Mouse (Mus musculus) myocyte (in vitro differentiated cells): ENCODE measurements around the gene Olfr1037. TPM values are rescaled to one million over a fixed set of nuclear protein-coding genes. Genes with fewer than 3 reads are reported as not detected.
"Not testable (repeated sequence)": the region's sequence is repeated elsewhere in the genome, so short reads cannot be mapped to it uniquely, and the experiment has no call there.

Experiments used
- H3K27me3 ChIP-seq: one replicate; pipeline ENCODE4 v1.6.1; 2011; ENCODE audit not compliant: control insufficient read depth, insufficient read depth, insufficient read length
- H3K36me3 ChIP-seq: one replicate; pipeline ENCODE4 v1.6.1; 2011; ENCODE audit not compliant: control insufficient read depth, insufficient read depth
- H3K4me2 ChIP-seq: one replicate; pipeline ENCODE4 v1.6.1; 2011; ENCODE audit warnings: low read depth, control low read depth
- H3K4me3 ChIP-seq: one replicate; pipeline ENCODE4 v1.5.1; 2011; ENCODE audit warnings: mild to moderate bottlenecking, control low read depth, moderate library complexity
- H3K79me2 ChIP-seq: one replicate; pipeline ENCODE4 v1.6.1; 2011; ENCODE audit not compliant: control insufficient read depth, insufficient read depth
- H3ac ChIP-seq: one replicate; pipeline ENCODE4 v1.6.1; 2011; ENCODE audit not compliant: control insufficient read depth, insufficient read length
- CEBPB ChIP-seq: IDR thresholded peaks from 2 replicates; pipeline ENCODE4 v1.6.1; 2011; ENCODE audit warnings: mild to moderate bottlenecking, moderate library complexity; ENCODE audit not compliant: poor library complexity, insufficient read depth, severe bottlenecking
- E2F4 ChIP-seq: IDR thresholded peaks from one replicate; pipeline ENCODE4 v1.6.1; 2011; ENCODE audit warnings: mild to moderate bottlenecking, control low read depth, moderate library complexity; ENCODE audit not compliant: insufficient read depth
- MAX ChIP-seq: IDR thresholded peaks from one replicate; pipeline ENCODE4 v1.6.1; 2011; ENCODE audit warnings: low read depth, mild to moderate bottlenecking, control low read depth
- MYOD1 ChIP-seq, 3 experiments: IDR thresholded peaks; one replicate each; pipeline ENCODE4 v1.6.1; 2011; ENCODE audit warnings: control low read depth in 2 of 3, low read depth in 2 of 3, mild to moderate bottlenecking in 2 of 3, moderate library complexity in 1 of 3; ENCODE audit not compliant: insufficient read length in 2 of 3, control insufficient read depth in 1 of 3
- MYOG ChIP-seq, 3 experiments: IDR thresholded peaks; one replicate each; pipeline ENCODE4 v1.6.1; 2011; ENCODE audit warnings: control low read depth in 2 of 3, low read depth in 2 of 3, mild to moderate bottlenecking in 2 of 3; ENCODE audit not compliant: insufficient read length in 2 of 3, control insufficient read depth in 1 of 3, insufficient read depth in 1 of 3
- POLR2A ChIP-seq: IDR thresholded peaks from one replicate; pipeline ENCODE4 v1.6.1; 2011; ENCODE audit warnings: low read depth, mild to moderate bottlenecking, control low read depth, moderate library complexity; ENCODE audit not compliant: insufficient read length
- POLR2AphosphoS2 ChIP-seq: IDR thresholded peaks from one replicate; pipeline ENCODE4 v1.6.1; 2011; ENCODE audit warnings: low read depth, control low read depth; ENCODE audit not compliant: insufficient read length
- REST ChIP-seq: IDR thresholded peaks from one replicate; pipeline ENCODE4 v1.6.1; 2011; ENCODE audit warnings: mild to moderate bottlenecking, control low read depth, moderate library complexity; ENCODE audit not compliant: insufficient read depth, insufficient read length
- SRF ChIP-seq: IDR thresholded peaks from one replicate; pipeline ENCODE4 v1.6.1; 2011; ENCODE audit warnings: low read depth; ENCODE audit not compliant: control insufficient read depth, insufficient read length
- TCF12 ChIP-seq: IDR thresholded peaks from one replicate; pipeline ENCODE4 v1.6.1; 2011; ENCODE audit warnings: mild to moderate bottlenecking, control low read depth; ENCODE audit not compliant: poor library complexity, insufficient read depth, severe bottlenecking
- TCF3 ChIP-seq: IDR thresholded peaks from one replicate; pipeline ENCODE4 v1.6.1; 2011; ENCODE audit warnings: low read depth, control low read depth; ENCODE audit not compliant: insufficient read length
- USF1 ChIP-seq: IDR thresholded peaks from one replicate; pipeline ENCODE4 v1.6.1; 2011; ENCODE audit warnings: low read depth, mild to moderate bottlenecking, control low read depth, moderate library complexity
- polyA plus RNA-seq: library from polyadenylated mRNA; unstranded; fragments of >200 nt; fragmentation: generic; extraction: Trizol; gene quantifications from one replicate; pipeline ENCODE4 v1.2.1, GENCODE M21; 2012; ENCODE audit warnings: missing spikeins

The Olfr1037 gene
- polyA plus RNA-seq = not detected

DNA sequence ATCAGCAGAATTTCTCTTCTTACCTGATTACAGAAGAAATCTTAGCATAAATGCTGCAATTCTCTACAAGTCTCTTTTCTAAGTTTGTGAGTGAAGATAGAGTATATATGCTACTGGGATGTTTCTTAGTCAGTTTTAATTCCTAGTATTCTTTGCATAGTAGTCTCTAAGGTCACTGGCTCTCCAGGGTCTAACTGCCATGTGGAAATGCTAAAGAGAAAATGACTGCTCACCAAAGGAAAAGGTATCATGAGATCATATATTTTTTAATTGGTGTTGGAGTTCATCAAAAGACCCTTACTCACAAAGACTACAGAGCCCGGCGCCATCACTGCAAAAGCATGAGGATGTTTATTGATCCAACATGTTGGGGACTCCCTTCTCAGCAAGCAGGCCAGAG, at the start of gene Olfr1037:
Olfr1037 (minus strand) TSS at position 101 of the 400 bp plus-strand sequence.
- no peak within 1 kb of the TSS for H3K4me2 ChIP-seq
- no peaks in the 10 kb centered on the region for H3K27me3 ChIP-seq
- TF ChIP-seq SRF = no peak
- TF ChIP-seq CEBPB = no peak
- TF ChIP-seq TCF3 = no peak
- no peak for TF ChIP-seq POLR2AphosphoS2
- TF ChIP-seq E2F4 = no peak
- no peak for TF ChIP-seq POLR2A
- TF ChIP-seq MAX = no peak
- no peak for TF ChIP-seq TCF12
- TF ChIP-seq REST = no peak
- TF ChIP-seq MYOG (IDR thresholded peaks at IDR 0.05; ENCODE audit: control insufficient read depth in 1 of 3, insufficient read depth in 1 of 3, insufficient read length in 2 of 3, low read depth in 2 of 3) = no peak
- no peak for TF ChIP-seq MYOD1 (IDR thresholded peaks at IDR 0.05; ENCODE audit: control insufficient read depth in 1 of 3, insufficient read length in 2 of 3, low read depth in 2 of 3)
- no peak for TF ChIP-seq USF1

DNA sequence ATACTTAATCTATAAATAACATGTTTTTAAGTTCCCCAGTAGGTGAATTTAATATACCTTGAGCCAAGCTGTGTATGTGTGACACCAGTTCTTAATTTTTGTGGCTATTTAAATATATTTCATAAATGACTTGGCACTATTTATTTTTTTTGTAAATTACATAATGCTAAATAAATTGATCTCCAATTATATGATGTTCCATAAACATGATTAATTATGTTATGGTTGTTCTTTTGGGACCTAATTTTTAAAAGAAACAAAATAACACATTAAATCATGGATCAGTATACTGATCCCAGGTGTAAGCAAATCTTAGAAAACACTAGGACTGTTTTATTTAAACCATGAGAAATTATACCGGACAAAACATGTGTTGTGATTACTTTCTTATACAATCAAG, 48.6 kb upstream of the Olfr1037 start, which contains the start of gene Olfr1039:
Olfr1039 (minus strand) TSS at position 101 of the 400 bp plus-strand sequence.
- no peak within 1 kb of the TSS for H3K4me3 ChIP-seq
- H3ac ChIP-seq = no peak within 1 kb of the TSS
- H3K36me3 ChIP-seq = no peaks in the 10 kb centered on the region
- no peak within 1 kb of the TSS for H3K4me2 ChIP-seq
- TF ChIP-seq MAX (no peak), TCF12 (no peak), CEBPB (no peak), REST (no peak), MYOD1 (IDR thresholded peaks at IDR 0.05; ENCODE audit: control insufficient read depth in 1 of 3, insufficient read length in 2 of 3, low read depth in 2 of 3) (no peak), USF1 (no peak), MYOG (IDR thresholded peaks at IDR 0.05; ENCODE audit: control insufficient read depth in 1 of 3, insufficient read depth in 1 of 3, insufficient read length in 2 of 3, low read depth in 2 of 3) (no peak)
- H3K79me2 ChIP-seq = no peaks in the 10 kb centered on the region
- no peaks in the 10 kb centered on the region for H3K27me3 ChIP-seq

More for the DNA sequence above, at the start of gene Olfr1037:
- no peaks in the 10 kb centered on the region for H3K36me3 ChIP-seq
- H3ac ChIP-seq = no peak within 1 kb of the TSS
- H3K4me3 ChIP-seq = no peak within 1 kb of the TSS
- H3K79me2 ChIP-seq = no peaks in the 10 kb centered on the region

DNA sequence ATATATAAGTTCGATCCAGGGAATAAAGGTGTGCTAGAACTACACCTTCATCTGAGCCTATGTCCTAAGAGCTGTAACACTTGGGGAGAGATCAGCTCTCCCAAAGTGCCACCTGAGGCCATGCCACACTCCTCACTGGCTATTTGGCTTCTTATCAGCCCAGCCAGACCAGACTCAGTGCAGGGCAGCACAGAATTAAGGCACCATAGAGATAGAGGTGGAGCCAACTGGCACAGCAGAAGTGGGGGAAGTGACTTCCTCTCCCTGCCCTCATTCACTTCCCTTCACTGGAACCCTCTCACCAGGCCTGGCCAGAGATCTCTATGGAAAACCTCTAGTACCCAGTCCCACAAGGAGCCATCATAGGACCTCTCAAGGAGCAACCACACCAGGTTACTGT, 6.7 kb downstream of the Olfr1037 start:
- H3K4me3 ChIP-seq, H3K79me2 ChIP-seq, H3K4me2 ChIP-seq, H3K36me3 ChIP-seq, H3ac ChIP-seq, H3K27me3 ChIP-seq: not testable (repeated sequence)

DNA sequence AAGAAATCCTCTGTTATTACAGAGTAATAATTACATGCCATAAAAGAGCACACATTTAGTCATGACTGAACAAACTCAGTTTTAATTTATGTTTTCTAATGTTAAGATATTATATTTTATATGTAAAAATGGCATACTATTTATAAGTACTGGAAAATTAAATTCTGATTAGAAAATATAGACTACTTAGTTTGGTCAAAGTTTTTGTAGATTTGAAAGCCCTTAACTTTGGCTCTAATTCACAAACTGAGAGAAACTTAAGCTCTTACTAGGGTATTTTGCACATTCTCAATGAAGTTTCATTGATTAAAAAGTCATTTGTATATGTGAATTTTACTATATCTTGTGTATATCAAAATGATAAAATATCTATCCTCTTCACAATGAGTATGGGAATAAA, 13.5 kb downstream of the Olfr1037 start, which contains the start of gene Olfr1036:
Olfr1036 (plus strand) TSS at position 301 of the 400 bp plus-strand sequence.
- H3K79me2 ChIP-seq, H3K4me3 ChIP-seq, H3K27me3 ChIP-seq, H3K4me2 ChIP-seq, H3K36me3 ChIP-seq, H3ac ChIP-seq: not testable (repeated sequence)

DNA sequence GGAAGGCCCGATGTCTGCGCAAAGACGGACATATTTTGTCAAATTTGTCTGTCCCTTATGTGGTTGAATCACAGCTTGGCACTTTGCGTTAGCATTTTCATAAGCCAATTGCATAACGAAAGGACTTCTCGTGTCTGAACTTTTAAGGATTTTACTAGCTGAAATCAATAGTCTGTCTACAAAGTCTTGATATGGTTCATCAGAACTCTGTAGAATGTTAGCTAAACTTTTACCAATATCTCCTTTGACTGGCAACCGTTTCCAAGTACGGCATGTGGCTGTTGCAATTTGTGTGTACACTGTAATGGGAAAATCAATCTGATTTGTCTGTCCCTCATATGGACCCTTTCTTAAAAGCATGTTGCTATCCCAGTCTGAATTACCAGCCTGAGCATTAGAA, 17.0 kb downstream of the Olfr1037 start:
- Histone ChIP-seq H3K4me2 (no peak overlapping the region), H3K79me2 (no peaks in the 10 kb centered on the region), H3K27me3 (no peaks in the 10 kb centered on the region), H3ac (no peak overlapping the region), H3K36me3 (no peaks in the 10 kb centered on the region), H3K4me3 (no peak overlapping the region)
- no peak for TF ChIP-seq MYOG (IDR thresholded peaks at IDR 0.05; ENCODE audit: control insufficient read depth in 1 of 3, insufficient read depth in 1 of 3, insufficient read length in 2 of 3, low read depth in 2 of 3)
- no peak for TF ChIP-seq MYOD1 (IDR thresholded peaks at IDR 0.05; ENCODE audit: control insufficient read depth in 1 of 3, insufficient read length in 2 of 3, low read depth in 2 of 3)
- TF ChIP-seq E2F4 = no peak
- TF ChIP-seq TCF12 = no peak
- no peak for TF ChIP-seq MAX
- TF ChIP-seq SRF = no peak
- TF ChIP-seq REST = no peak
- no peak for TF ChIP-seq USF1
- no peak for TF ChIP-seq POLR2AphosphoS2
- TF ChIP-seq POLR2A = no peak
- TF ChIP-seq TCF3 = no peak
- no peak for TF ChIP-seq CEBPB

DNA sequence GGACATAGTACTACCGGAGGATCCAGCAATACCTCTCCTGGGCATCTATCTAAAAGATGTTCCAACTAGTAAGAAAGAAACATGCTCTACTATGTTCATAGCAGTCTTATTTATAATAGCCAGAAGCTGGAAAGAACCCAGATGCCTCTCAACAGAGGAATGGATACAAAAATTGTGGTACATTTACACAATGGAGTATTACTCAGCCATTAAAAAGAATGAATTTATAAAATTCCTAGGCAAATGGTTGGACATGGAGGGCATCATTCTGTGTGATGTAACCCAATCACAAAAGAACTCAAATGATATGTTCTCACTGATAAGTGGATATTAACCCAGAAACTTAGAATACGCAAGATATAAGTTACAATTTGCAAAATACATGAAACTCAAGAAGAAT, 23.4 kb downstream of the Olfr1037 start:
- H3K36me3 ChIP-seq, H3K79me2 ChIP-seq, H3K4me2 ChIP-seq, H3ac ChIP-seq, H3K27me3 ChIP-seq, H3K4me3 ChIP-seq: not testable (repeated sequence)

DNA sequence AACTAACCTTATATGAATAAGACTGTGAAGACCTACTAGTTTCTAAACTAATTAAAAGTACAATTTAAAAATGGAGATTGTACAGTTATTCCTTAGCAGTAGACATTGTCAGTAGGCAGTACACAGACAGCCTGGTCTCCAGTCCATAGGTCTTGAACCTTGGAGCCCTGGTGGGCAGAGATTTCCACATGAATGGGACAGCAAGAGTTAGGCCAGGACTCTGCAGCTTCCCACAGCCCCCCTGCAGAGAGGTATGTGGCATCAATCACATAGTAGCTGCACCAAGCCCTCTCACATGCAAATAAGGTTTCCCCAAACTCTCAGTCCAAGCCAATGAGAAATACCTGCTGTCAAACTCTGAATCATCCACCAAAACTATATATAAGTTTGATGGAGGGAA, 36.4 kb downstream of the Olfr1037 start:
- H3K36me3 ChIP-seq, H3ac ChIP-seq, H3K4me2 ChIP-seq, H3K79me2 ChIP-seq, H3K27me3 ChIP-seq, H3K4me3 ChIP-seq: not testable (repeated sequence)
